Mouse (Mus musculus) liver, postnatal 0 days (tissue): ENCODE results near the gene 1190005I06Rik.

Experiments used
- CTCF ChIP-seq: sonication (generic); IDR thresholded peaks from 2 replicates; pipeline ENCODE4 v1.5.1; 2016; ENCODE audit warnings: antibody characterized with exemption, low read depth
- EP300 ChIP-seq: IDR thresholded peaks from 2 replicates; pipeline ENCODE4 v1.6.1; 2016; ENCODE audit warnings: antibody characterized with exemption, low read depth, mild to moderate bottlenecking

- no peak for TF ChIP-seq CTCF
- TF ChIP-seq EP300 = no peak
Measured at GRCm38 (mm10) chr8:120664566-120664965, 17.1 kb upstream of the 1190005I06Rik start.
